Mouse (Mus musculus) spleen, postnatal 10 days (tissue): ENCODE measurements around the gene Pex10.

Experiments used
- DNase-seq, 2 experiments: peaks; one replicate each; pipeline ENCODE4 v3.0.0; 2021 to 2022; ENCODE audit warnings: low spot score in 2 of 2

Pex10 gene

GRCm38 (mm10) chr4:155066834-155067522 lies at the start of gene Pex10:
Gene Pex10, plus strand, starts transcription at chr4:155067016.
- peak; percentile 97 to 99 for DNase-seq

GRCm38 (mm10) chr4:155017253-155017878 lies 49.5 kb upstream of the Pex10 start:
- DNase-seq: no peak

DNA sequence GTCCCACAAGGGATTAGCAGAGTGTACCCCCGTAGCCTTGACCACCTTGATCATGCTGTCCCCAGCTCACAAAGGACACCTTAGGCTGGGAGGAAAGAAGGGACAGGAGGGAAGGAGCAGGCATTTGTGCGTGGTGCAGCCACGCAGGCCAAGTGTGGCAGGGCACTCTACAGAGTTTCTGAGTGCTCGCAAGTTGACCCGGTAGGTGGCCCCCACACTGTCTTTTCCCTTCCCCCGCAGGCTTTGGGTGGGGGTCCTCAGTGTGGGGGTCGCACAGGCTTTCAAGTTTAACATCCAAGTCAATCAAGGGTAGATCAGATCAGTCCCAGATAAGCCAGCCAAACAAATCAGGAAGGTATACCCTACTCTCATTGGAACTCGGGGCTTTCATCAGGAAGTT lies 48.8 kb upstream of the Pex10 start:
- DNase-seq: no peak

- peak in 1 of 2 experiments; percentile 33 for DNase-seq
Measured at GRCm38 (mm10) chr4:155018601-155019335, 48.0 kb upstream of the Pex10 start.

GRCm38 (mm10) chr4:155019336-155019847 lies 47.4 kb upstream of the Pex10 start:
- no peak for DNase-seq

- DNase-seq: no peak
Measured at GRCm38 (mm10) chr4:155020141-155020540, 46.7 kb upstream of the Pex10 start.

DNA sequence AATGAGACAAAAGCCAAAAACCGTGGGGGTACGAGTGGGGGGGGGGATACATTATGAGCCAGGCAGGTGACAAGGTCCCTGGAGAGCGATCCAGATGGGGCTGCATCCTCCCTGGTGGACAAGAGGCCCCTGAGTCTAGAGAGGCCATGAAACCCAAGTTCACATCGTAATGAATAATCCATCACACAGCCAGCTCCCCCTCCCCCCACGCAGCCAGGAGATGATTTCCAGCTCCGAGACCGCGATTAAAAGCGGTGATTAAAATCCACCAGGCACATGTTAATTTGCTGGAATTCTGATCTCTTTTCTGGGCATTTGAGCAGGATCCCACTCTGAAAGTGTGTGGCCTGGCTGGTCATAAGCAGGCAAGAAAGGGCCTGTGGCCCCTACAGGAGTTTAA lies 46.0 kb upstream of the Pex10 start:
- DNase-seq: no peak

- no peak for DNase-seq
Measured at GRCm38 (mm10) chr4:155022228-155022855, 44.5 kb upstream of the Pex10 start.

DNA sequence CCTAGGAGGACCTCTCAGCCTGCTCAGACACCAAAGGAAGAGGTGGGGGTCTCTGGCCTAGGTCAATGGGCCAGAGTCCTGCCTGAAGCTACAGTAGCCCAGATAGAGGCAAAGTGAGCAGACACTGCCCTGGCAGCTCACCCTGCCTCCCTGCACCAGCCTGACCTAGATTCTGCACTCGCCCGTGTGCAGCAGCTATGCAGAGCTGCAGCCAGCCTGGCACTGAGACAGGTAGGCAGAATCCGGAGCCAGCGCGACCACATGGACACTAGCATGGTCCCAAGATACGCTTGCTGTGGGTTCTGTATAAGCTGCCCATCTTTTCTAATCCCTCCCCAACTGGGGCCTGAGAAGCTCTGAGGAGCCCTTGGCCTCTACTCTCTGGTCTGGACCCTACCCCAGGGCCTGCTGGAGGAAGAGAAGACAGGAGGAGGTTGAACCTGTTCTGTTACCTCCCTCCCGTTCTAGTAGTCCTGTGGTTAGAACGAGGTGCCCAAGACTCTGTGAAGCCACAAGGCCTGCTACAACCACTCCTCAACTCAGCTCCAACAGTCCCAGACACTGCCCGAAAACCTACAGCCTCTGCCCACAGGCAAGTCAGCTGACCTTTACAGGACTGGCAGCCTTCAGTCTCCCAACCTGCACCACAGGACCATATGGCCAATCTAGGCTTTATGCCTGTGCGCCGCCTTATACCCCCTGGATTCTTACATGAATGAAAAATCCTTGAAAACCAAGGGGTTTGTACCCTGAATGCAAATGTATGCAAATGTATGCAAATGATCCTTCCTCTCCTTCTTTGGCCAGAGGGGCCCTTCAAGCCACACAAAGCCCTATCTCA lies 42.4 kb upstream of the Pex10 start:
- DNase-seq: no peak

DNA sequence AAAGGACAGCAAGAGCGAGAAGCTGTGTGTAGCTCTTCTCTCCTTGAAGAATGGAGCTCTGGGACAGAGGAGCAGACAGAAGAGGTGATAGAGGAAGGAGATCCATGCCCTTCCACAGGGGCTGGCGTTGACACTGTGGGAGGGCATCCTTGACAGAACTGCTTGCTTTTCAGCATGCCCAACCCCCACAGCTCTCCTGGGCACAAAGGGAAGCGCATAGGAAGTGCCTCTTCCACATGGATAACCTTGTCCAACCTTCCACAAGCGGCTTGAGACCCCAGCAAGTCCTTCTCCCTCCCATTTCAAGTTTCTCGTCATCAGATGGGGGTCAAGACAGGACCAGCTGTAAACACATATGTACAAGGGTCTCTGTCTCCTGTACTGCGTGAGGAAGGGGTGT lies 33.7 kb upstream of the Pex10 start:
- DNase-seq: no peak

DNA sequence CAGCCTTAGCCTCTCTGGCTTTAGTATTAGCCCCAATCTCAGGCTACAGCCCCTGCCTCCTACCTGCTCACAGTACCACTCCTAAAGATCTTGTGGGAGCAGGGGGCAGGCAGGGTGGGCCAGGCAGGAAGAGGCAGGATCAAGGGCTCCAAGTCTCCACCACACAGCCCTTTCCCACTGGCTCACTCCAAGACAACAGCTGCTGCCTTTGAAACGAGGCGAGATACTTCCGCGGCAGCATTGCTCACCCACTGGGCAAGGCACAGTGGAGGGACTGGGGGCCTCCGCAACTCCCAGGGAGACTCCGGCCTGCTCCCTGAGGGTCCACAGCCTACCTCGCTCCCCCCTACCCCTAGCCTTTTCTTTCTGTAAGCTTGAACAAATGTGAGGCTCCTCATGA lies 32.6 kb upstream of the Pex10 start:
- DNase-seq: no peak

DNA sequence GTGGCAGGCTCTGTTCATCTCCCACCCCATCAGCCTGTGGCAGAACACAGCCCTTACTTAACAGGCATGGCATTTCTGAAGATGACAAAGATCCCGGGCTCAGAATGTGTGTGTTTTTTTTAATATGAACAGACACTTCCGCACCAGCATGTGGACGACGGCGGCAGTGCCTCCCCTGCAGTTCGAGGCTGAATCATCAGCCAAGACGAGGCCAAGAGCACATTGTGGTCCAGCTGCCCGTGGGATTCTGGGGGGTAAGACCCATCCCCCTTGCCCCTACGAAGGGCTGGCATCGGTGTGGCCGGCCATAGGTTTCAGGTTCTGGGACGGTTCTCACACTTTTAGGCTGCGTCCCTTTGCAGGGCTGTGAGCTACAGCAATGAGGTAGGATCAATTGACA lies 32.0 kb upstream of the Pex10 start:
- DNase-seq: no peak

DNA sequence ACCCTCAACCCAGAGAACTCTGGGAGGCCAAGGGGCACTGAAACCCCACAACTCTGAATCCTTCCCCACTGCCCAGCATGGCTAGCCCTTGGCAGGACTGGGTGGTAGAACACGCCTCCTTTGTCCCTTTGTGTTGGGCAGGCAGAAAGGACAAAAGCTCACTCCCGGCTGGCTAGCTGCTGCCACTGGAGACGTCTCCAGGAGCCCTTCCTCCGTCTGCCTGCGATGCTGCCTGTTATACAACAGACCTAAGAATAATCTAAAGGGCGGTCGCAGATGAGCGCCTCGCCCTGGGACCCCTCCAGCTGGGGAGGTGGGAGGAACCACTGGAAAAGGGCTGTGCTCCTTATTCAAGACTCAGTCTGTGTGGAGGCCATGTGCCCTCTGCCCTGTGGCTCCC lies 26.6 kb upstream of the Pex10 start:
- no peak for DNase-seq

DNA sequence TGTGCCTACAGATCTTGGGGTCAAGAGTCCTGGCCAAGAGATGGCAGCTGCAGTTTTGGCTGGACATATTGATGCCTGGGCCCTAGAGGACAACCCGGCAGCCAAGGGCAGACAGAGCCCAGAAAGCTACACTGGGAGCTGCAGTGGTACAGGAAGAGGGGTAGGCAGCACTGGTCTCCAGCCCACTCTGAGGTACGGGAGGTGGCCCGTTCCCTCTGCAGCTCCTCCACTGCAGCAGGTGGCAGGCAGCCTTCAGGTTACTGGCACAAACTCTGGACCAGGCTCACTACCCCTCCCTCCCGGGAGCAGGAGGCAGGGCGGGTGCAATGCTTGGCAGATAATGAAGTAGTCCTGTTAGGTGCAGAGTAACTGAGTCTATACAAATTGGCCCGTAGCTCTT lies 26.1 kb upstream of the Pex10 start:
- no peak for DNase-seq

DNA sequence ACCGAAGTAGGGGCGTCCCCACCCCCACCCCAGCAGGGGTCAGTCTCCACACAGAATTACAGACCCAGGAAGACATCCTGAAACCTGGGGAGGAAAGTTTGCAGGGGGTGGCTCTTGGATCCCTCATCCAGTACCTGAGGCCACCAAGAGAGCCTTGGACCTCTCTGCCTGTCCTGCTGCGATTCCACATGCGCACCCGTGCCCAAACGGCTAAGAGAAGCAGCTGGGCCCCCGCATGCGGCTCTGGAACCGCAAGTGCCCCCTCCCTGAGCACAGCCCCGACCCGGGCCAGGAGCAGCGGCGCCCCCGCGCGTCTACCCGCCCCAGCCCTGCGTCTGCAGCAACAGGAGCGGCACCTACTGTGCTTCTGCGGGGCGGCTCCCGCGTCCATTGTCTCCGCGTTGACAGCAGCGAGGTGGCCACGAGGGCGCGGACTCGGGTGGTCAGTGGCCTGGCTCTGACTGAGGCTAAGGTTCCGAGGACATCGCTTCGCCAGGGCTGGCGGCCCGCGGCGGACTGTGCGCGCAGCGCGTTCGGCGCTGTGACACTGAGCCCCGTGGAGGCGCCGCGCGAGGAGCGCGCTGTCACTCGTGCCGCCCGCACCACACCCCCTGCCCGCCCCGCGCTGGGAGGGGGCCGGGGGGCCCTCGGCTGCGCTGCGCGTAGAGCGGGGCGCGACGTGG lies 24.1 kb upstream of the Pex10 start:
- no peak for DNase-seq

GRCm38 (mm10) chr4:155043289-155043625 lies 23.6 kb upstream of the Pex10 start:
- DNase-seq: no peak

- DNase-seq: no peak
Measured at GRCm38 (mm10) chr4:155046636-155047035, 20.2 kb upstream of the Pex10 start.

DNA sequence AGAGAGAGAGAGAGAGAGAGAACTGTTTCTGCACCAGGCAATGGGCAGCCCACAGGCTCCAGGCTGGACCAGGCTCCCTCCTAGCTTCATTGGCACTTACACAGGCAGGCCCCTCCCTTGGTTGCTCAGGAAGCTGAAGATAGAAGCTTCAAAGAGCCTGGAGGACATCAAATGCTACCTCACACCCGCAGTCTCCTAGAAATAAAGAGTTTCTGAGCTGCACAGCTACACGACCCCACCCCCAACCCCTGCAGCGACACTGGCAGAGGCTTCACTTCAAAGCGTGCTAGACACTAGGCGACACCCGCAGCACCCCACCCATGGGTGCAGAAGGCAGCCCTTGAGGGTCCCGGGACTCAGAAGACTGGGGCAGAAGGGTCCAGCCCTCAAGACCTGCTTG lies 16.7 kb upstream of the Pex10 start:
- DNase-seq: peak in 1 of 2 experiments; percentile 44

DNA sequence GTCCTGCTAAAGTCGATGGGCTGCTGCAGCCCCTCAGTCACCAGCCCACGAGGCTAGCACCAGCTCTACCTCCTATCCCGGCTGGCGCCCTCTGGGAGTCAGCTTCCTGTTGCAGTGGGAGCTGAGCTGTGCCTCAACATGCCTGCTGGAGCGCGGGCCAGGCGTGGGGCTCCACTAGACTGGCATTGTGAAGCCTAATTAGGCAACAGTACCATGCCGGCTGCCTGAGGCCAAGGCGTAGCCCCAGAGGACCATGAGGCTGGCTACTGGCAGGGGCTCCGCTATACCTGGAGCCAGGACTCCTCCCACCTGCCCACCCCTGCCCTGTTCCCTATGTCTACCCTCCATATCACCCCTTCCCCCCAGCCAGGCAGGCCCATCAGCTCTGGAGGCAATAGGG lies 10.1 kb upstream of the Pex10 start, which contains the start of gene Plch2:
Gene Plch2, minus strand, starts transcription at position 61 of the 400 bp plus-strand sequence.
- no peak for DNase-seq

GRCm38 (mm10) chr4:155058325-155058724 lies 8.5 kb upstream of the Pex10 start:
- DNase-seq: no peak

GRCm38 (mm10) chr4:155063895-155064294 lies 2.9 kb upstream of the Pex10 start:
- DNase-seq: no peak
